Mouse (Mus musculus): ENCODE measurements at regions not wholly inside any gene's neighbourhood (a gene's known extent, or its start where the extent isn't known, plus 50 kb on each side); places are given as distances from the start of the nearest gene placed in this dataset.

DNA sequence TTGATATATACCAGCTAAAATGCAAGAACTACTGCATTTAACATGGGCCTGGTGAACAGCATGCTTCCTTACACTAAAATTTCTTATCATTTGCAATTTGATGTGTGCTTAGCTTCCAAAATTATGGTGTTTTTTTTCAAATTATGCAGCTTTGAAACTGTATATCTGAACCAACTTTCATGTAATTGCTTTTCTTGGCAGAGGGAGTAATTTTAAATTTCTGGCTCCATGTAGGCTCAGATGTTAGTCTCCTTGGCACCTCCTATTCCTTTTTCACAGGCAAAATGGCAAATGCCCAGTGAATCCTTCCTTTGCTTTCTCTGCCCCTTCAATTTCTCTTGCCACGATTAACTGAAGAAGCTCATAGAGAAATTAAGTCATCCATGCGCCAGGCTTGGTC is 61.1 kb upstream of the Tmtc1 start:
- ATAC-seq (replicated peaks; ENCODE audit: insufficient number of reproducible peaks, low FRiP score, low TSS enrichment, low read depth): no peak
- no peaks in the 10 kb centered on the region for H3K4me1 ChIP-seq (ENCODE audit: control insufficient read depth, insufficient read depth, low read length)
- H3K4me2 ChIP-seq (ENCODE audit: low read depth, low read length): no peak overlapping the region
- no peaks in the 10 kb centered on the region for H3K27me3 ChIP-seq (ENCODE audit: control insufficient read depth, insufficient read depth, low read length)
- no peak overlapping the region for H3K27ac ChIP-seq (replicated peaks; ENCODE audit: low read depth, low read length)
- no peaks in the 10 kb centered on the region for H3K36me3 ChIP-seq (replicated peaks; ENCODE audit: control insufficient read depth, insufficient read depth, low read depth, low read length)
- no peak overlapping the region for H3K9ac ChIP-seq (replicated peaks; ENCODE audit: low read length)
- H3K9me3 ChIP-seq (replicated peaks; ENCODE audit: control insufficient read depth, low read length): no peaks in the 10 kb centered on the region
- 93% methylated on average over 2 of the region's 2 CpGs for WGBS
- no peak overlapping the region for H3K4me3 ChIP-seq (ENCODE audit: low read depth, low read length)
- no peak for DNase-seq (ENCODE audit: low spot score)

GRCm38 (mm10) chr6:148500251-148501179 is 56.3 kb upstream of the Tmtc1 start:
- Histone ChIP-seq H3K9me3 (replicated peaks; ENCODE audit: control insufficient read depth, low read length) (no peaks in the 10 kb centered on the region), H3K27me3 (ENCODE audit: control insufficient read depth, insufficient read depth, low read length) (no peaks in the 10 kb centered on the region), H3K4me1 (ENCODE audit: control insufficient read depth, insufficient read depth, low read length) (no peaks in the 10 kb centered on the region), H3K27ac (replicated peaks; ENCODE audit: low read depth, low read length) (no peak overlapping the region), H3K4me3 (ENCODE audit: low read depth, low read length) (no peak overlapping the region), H3K4me2 (ENCODE audit: low read depth, low read length) (no peak overlapping the region), H3K9ac (replicated peaks; ENCODE audit: low read length) (no peak overlapping the region), H3K36me3 (replicated peaks; ENCODE audit: control insufficient read depth, insufficient read depth, low read depth, low read length) (no peaks in the 10 kb centered on the region)
- no peak for ATAC-seq (replicated peaks; ENCODE audit: insufficient number of reproducible peaks, low FRiP score, low TSS enrichment, low read depth)
- 66% methylated on average over 9 of the region's 9 CpGs for WGBS
- no peak for DNase-seq (ENCODE audit: low spot score)

Measured in embryonic facial prominence, embryonic 11.5 days (tissue).